Mouse (Mus musculus) fibroblast of lung, adult 2 months (primary cell): ENCODE results near the gene Rhox2e.
"Not testable (repeated sequence)": the region's sequence is repeated elsewhere in the genome, so short reads cannot be mapped to it uniquely, and the experiment has no call there.

Experiments
- DNase-seq: peaks from one replicate; pipeline ENCODE4 v3.0.0-alpha.2; 2011; ENCODE audit warnings: low read depth

Rhox2e gene

DNA sequence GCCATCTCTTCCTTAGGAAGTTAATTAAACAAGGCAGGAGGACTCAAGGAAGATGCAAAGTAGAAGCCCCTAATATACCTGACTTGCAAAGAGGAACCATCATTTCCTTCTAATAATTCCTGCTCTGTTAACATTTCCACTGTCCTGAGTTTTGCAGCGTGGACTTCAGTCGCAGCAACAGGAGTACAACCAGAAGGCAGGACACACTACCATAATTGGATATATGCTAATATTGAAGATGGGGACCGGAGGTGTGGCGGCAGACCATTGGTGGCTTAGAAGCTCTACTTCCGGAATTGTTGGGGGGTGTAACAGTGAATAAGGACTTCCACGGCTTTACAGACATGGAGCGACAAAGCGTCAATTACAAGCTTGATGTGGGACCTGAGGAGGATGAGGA lies at the start of gene Rhox2e:
Gene Rhox2e, plus strand, starts transcription at position 301 of the 400 bp plus-strand sequence.
- DNase-seq: not testable (repeated sequence)

DNA sequence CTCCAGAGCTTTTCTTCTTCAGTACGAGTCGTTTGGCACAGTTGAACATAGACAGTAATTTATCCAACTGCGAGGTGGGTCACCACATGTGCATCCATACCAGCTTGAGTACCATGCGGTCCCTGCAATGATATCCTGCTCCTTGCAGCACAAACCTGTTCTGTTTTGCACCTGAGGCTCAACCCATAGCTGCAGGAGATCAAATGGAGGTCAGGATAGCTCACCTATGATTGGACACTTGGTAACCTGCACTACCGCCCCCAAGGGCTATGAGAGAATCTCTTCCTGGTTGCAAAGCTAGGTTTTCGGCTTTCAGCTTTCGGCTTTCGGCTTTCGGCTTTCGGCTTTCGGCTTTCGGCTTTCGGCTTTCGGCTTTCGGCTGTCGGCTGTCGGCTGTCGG lies 16.2 kb upstream of the Rhox2e start, which contains the start of gene Rhox4d:
Gene Rhox4d, plus strand, starts transcription at position 301 of the 400 bp plus-strand sequence.
- not testable (repeated sequence) for DNase-seq

DNA sequence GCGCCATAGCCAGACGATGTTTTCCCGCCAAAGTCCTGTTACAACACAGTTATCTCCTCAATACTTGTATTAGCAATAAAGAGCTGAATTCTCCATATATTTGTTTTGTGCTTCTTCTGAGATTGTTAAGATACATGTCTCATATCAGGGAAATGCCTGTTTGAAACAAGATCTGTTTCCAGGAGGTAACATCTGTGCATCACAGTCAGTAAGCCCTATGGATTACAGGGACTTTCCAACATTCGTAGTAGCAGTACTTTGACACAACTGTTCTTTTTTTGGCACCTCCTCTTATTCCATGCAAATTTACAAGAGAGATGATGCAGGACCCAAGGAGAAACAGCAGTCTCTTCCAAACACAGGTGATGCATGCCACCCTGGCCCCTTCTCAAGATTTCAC lies 11.5 kb downstream of the Rhox2e start, which contains the start of gene Rhox3e:
Gene Rhox3e, plus strand, starts transcription at position 301 of the 400 bp plus-strand sequence.
- DNase-seq: not testable (repeated sequence)

DNA sequence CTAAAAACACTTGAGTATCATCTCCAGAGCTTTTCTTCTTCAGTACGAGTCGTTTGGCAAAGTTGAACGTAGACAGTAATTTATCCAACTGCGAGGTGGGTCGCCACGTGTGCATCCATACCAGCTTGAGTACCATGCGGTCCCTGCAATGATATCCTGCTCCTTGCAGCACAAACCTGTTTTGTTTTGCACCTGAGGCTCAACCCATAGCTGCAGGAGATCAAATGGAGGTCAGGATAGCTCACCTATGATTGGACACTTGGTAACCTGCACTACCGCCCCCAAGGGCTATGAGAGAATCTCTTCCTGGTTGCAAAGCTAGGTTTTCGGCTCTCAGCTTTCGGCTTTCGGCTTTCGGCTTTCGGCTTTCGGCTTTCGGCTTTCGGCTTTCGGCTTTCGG lies 26.9 kb downstream of the Rhox2e start, which contains the start of gene Rhox4e:
Gene Rhox4e, plus strand, starts transcription at position 301 of the 400 bp plus-strand sequence.
- DNase-seq: not testable (repeated sequence)

DNA sequence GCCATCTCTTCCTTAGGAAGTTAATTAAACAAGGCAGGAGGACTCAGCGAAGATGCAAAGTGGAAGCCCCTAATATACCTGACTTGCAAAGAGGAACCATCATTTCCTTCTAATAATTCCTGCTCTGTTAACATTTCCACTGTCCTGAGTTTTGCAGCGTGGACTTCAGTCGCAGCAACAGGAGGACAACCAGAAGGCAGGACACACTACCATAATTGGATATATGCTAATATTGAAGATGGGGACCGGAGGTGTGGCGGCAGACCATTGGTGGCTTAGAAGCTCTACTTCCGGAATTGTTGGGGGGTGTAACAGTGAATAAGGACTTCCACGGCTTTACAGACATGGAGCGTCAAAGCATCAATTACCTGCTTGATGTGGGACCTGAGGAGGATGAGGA lies 40.9 kb downstream of the Rhox2e start, which contains the start of gene Rhox2f:
Gene Rhox2f, plus strand, starts transcription at position 301 of the 400 bp plus-strand sequence.
- not testable (repeated sequence) for DNase-seq

DNA sequence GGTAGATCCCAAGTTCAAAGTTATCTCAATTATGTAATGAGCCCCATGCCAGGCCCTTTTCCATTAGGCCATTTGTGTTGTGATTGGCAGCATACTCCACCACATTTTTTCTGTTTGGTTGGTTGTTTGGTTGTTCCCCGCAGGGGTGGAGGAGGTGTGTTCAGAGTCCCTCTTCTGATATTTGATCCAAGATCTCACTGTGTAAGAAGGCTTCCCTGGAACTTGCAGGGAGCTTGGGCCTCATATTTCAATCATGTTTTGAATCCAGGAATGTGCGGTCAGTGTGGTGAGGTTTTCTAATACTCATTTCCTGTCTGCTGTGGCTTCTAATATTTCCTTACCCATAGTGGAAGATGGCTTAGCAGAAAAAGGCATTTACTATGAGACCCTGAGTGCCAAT lies 42.4 kb downstream of the Rhox2e start:
- not testable (repeated sequence) for DNase-seq

DNA sequence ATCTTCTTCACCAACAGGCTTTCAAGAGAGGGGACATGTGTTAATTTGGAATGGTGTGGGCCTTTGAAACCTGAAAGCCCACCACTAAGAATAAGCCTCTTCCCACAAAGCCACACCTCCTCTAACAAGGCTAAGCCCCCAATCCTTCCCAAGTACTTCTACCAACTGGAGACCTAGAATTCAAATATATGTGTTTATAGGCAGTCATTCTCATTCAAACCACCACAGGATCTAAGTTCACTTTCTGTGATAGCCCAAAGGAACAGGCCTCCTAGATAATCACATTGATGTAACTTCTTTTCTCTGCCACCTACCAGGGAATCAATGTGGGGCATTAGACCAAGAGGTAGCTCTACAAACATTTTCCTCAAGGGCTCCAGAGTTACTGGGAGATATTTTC lies 50.4 kb downstream of the Rhox2e start, which contains the start of gene Rhox3f:
Gene Rhox3f, plus strand, starts transcription at position 301 of the 400 bp plus-strand sequence.
- not testable (repeated sequence) for DNase-seq
